ENCODE assay signal across 8 mouse cellular contexts in the genomic region with DNA sequence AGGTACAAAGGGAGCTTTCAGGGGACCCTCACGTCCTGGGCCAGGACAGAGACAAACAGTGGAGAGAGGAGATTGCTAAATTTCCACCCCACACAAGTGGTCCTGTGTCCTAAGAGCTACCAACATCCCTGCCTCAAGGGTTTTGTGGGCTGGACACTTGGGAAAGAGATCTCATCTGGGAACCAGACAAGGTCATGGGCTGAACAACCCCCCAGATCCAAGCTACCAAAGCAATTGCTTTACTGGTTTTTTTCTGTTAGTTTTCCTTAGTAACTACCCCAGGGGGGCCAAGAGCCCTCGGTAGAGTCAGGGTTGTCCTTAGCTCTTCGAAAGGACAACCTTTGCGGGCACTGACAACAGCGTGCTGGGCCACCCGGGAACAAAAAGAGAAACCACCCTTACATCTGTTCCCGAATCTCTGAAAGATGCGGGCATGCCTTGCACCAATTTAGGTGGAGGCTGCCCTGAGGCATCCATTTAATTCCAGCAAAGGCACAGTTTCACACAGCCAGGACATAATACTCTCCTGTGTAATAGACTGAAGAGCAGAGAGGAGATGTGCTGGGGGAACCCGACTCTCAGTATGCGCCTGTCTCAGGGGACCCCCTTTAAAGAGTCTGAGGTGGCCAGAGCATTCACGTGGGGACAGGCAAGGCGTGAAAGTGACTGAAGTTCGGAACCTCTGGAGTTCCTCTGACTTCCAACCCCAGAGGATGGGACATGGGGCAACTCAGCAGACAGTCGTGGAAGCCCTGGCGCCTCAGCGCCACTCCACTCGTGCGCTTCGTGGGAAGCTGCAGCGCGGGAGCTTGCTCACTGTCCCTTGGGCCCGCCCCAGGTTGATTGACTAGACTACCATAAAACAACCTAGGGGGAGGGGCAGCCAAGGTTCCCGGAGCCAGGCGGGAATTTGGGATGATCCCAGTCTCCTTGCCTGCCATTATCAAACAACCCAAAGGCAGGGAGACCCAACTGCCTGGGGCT. TPM values are rescaled to one million over a fixed set of nuclear protein-coding genes. Genes with fewer than 3 reads are reported as not detected.
DNase-seq lines count a peak whose midpoint lies in the region; ATAC-seq lines count a peak whose summit lies in the region.

No protein-coding gene starts in this region.

- ATAC-seq in hindbrain, embryonic 13.5 days (ENCODE audit: low FRiP score) = peak; percentile 37
- no peak for ATAC-seq in limb, embryonic 12.5 days (ENCODE audit: insufficient number of reproducible peaks, insufficient read depth, low FRiP score, low TSS enrichment, low read depth)
- 0 out of 2 replicates have a peak, but pooled peaks have one; percentile 15 for ATAC-seq in neural tube, embryonic 15.5 days (ENCODE audit: low FRiP score)
- ATAC-seq in megakaryocyte-erythroid progenitor cell, adult 5-6 weeks (replicated peaks; ENCODE audit: low FRiP score, low TSS enrichment, poor library complexity, severe bottlenecking) = no peak

- WGBS in hindbrain, embryonic 13.5 days = under 1% methylated on average over 24 of the region's 24 CpGs
- WGBS in limb, embryonic 12.5 days = under 1% methylated on average over 24 of the region's 24 CpGs
- WGBS in neural tube, embryonic 15.5 days = under 1% methylated on average over 24 of the region's 24 CpGs

- peak; percentile 12 for DNase-seq in cerebellum, adult 11-12 months
- DNase-seq in cerebellum, adult 9-11 months = no peak
- peak; percentile 3 for DNase-seq in urinary bladder, postnatal 25 days (ENCODE audit: low spot score)
- DNase-seq in urinary bladder, adult 2 months (ENCODE audit: low spot score) = no peak

- peaks cover 26% of the 10 kb centered on the region for H3K4me1 ChIP-seq in hindbrain, embryonic 13.5 days (replicated peaks)
- peaks cover 19% of the 10 kb centered on the region for H3K4me1 ChIP-seq in limb, embryonic 12.5 days (replicated peaks)
- peaks cover 29% of the 10 kb centered on the region for H3K4me1 ChIP-seq in neural tube, embryonic 15.5 days

- H3K9ac ChIP-seq in hindbrain, embryonic 13.5 days = peak overlapping the region; percentile 59
- peak overlapping the region; percentile 65 for H3K9ac ChIP-seq in limb, embryonic 12.5 days (replicated peaks)
- peak overlapping the region; percentile 40 for H3K9ac ChIP-seq in neural tube, embryonic 15.5 days (replicated peaks)

- H3K36me3 ChIP-seq in hindbrain, embryonic 13.5 days = no peaks in the 10 kb centered on the region
- no peaks in the 10 kb centered on the region for H3K36me3 ChIP-seq in limb, embryonic 12.5 days
- H3K36me3 ChIP-seq in neural tube, embryonic 15.5 days = no peaks in the 10 kb centered on the region

- peak overlapping the region; percentile 99 for H3K4me2 ChIP-seq in hindbrain, embryonic 13.5 days
- H3K4me2 ChIP-seq in limb, embryonic 12.5 days = peak overlapping the region; percentile 86
- H3K4me2 ChIP-seq in neural tube, embryonic 15.5 days = peak overlapping the region; percentile 97

- H3K27me3 ChIP-seq in hindbrain, embryonic 13.5 days = peaks cover 50% of the 10 kb centered on the region
- H3K27me3 ChIP-seq in limb, embryonic 12.5 days = peaks cover 6% of the 10 kb centered on the region; the same call in 1 of the 2 replicates
- H3K27me3 ChIP-seq in neural tube, embryonic 15.5 days (replicated peaks) = peaks cover 22% of the 10 kb centered on the region

- H3K4me3 ChIP-seq in hindbrain, embryonic 13.5 days = peak overlapping the region; percentile 64
- H3K4me3 ChIP-seq in limb, embryonic 12.5 days (replicated peaks) = peak overlapping the region; percentile 72
- peak overlapping the region; percentile 69 for H3K4me3 ChIP-seq in neural tube, embryonic 15.5 days (replicated peaks)

- no peaks in the 10 kb centered on the region for H3K9me3 ChIP-seq in hindbrain, embryonic 13.5 days
- no peaks in the 10 kb centered on the region for H3K9me3 ChIP-seq in limb, embryonic 12.5 days
- H3K9me3 ChIP-seq in neural tube, embryonic 15.5 days (replicated peaks) = no peaks in the 10 kb centered on the region

- no peak overlapping the region for H3K27ac ChIP-seq in hindbrain, embryonic 13.5 days
- H3K27ac ChIP-seq in limb, embryonic 12.5 days = peak overlapping the region; percentile 60
- H3K27ac ChIP-seq in neural tube, embryonic 15.5 days (replicated peaks) = no peak overlapping the region

RNA-seq across cellular contexts. Expression of a gene that starts 1.5 kb away (rescaled TPM):
- 3.3 and 3.6 TPM in 2 replicates for polyA plus RNA-seq in urinary bladder, adult 2 months (2012; rRNA removed)
- 2.6 and 3.1 TPM in 2 replicates for polyA plus RNA-seq in hindbrain, embryonic 13.5 days (2015; fragmentation: Nextera tagmentation; extraction: Ambion mirVana)
- 18.7 and 20.5 TPM in 2 replicates for polyA plus RNA-seq in limb, embryonic 12.5 days (2016; fragmentation: Nextera tagmentation; extraction: Ambion mirVana)
- polyA plus RNA-seq in neural tube, embryonic 15.5 days (2015; fragmentation: Nextera tagmentation; extraction: Ambion mirVana) = 3.7 and 4.0 TPM in 2 replicates
- total RNA-seq in megakaryocyte-erythroid progenitor cell, adult 5-6 weeks (2014; fragmentation: Nextera tagmentation) = not detected in 2 replicates
- total RNA-seq in megakaryocyte-erythroid progenitor cell, adult 5-6 weeks (2017) = not detected in 2 replicates

Comparison
In these comparisons a context has a peak if more than half of its experiments do, and no peak if none do; other contexts are left out.
1. DNase-seq: peak in cerebellum, adult 11-12 months (single experiment) and urinary bladder, postnatal 25 days (single experiment); none in cerebellum, adult 9-11 months (single experiment) and urinary bladder, adult 2 months (single experiment).
2. ATAC-seq: peak in hindbrain, embryonic 13.5 days (single experiment) and neural tube, embryonic 15.5 days (single experiment); none in limb, embryonic 12.5 days (single experiment) and megakaryocyte-erythroid progenitor cell, adult 5-6 weeks (single experiment).
3. Peak in every context shown above with its lines, with median percentiles within 50 percentile points of each other: H3K4me2 ChIP-seq, H3K4me3 ChIP-seq and H3K9ac ChIP-seq.